Mouse (Mus musculus) MEL (cell line): ENCODE data around the gene Slc19a1. TPM values are rescaled to one million over a fixed set of nuclear protein-coding genes. Genes with fewer than 3 reads are reported as not detected.

Source experiments
- DNase-seq: peaks from one replicate; pipeline ENCODE4 v3.0.0; 2011; ENCODE audit warnings: low read depth, low spot score
- H3K27ac ChIP-seq: 2 replicates; pipeline ENCODE4 v1.5.1; 2012; ENCODE audit warnings: low read depth, mild to moderate bottlenecking, control low read depth, low read length, moderate library complexity; ENCODE audit not compliant: control insufficient read depth
- H3K27me3 ChIP-seq, 2 experiments: fragments of 150-350 bp in 1 of 2; sonication (generic) in 1 of 2; 2 replicates each; pipeline ENCODE4 v1.6.1; 2012; ENCODE audit warnings: low read length in 2 of 2, mild to moderate bottlenecking in 2 of 2, improper control_type of control experiment in 1 of 2, moderate library complexity in 1 of 2; ENCODE audit not compliant: insufficient read depth in 2 of 2, control insufficient read depth in 1 of 2
- H3K36me3 ChIP-seq, 2 experiments: 2 replicates each; pipeline ENCODE4 v1.6.1; 2012 to 2014; ENCODE audit warnings: low read length in 2 of 2, improper control_type of control experiment in 1 of 2, inconsistent platforms in 1 of 2, mild to moderate bottlenecking in 1 of 2; ENCODE audit not compliant: insufficient read depth in 2 of 2, control insufficient read depth in 1 of 2
- H3K4me1 ChIP-seq, 2 experiments: fragments of 150-350 bp in 1 of 2; sonication (generic) in 1 of 2; 2 replicates each; pipeline ENCODE4 v1.6.1; 2012; ENCODE audit warnings: low read length in 2 of 2, improper control_type of control experiment in 1 of 2, mild to moderate bottlenecking in 1 of 2; ENCODE audit not compliant: insufficient read depth in 2 of 2, control insufficient read depth in 1 of 2
- H3K4me3 ChIP-seq, 2 experiments: fragments of 150-350 bp in 1 of 2; sonication (generic) in 1 of 2; 2 replicates each; pipeline ENCODE4 v1.5.1; 2012; ENCODE audit warnings: low read depth in 2 of 2, low read length in 2 of 2, mild to moderate bottlenecking in 2 of 2, moderate library complexity in 2 of 2, control low read depth in 1 of 2, improper control_type of control experiment in 1 of 2; ENCODE audit not compliant: control insufficient read depth in 1 of 2, insufficient read depth in 1 of 2
- H3K79me2 ChIP-seq: 2 replicates; pipeline ENCODE4 v1.6.1; 2012; ENCODE audit warnings: mild to moderate bottlenecking, low read length, moderate library complexity; ENCODE audit not compliant: control insufficient read depth, poor library complexity, insufficient read depth
- H3K9ac ChIP-seq: 2 replicates; pipeline ENCODE4 v1.6.1; 2012; ENCODE audit warnings: low read depth, mild to moderate bottlenecking, control low read depth, low read length, moderate library complexity; ENCODE audit not compliant: control insufficient read depth, poor library complexity, severe bottlenecking
- H3K9me3 ChIP-seq: fragments of 150-350 bp; sonication (generic); replicated peaks from 2 replicates; pipeline ENCODE4 v1.6.1; 2012; ENCODE audit warnings: mild to moderate bottlenecking, low read length, improper control_type of control experiment, moderate library complexity; ENCODE audit not compliant: insufficient read depth
- BHLHE40 ChIP-seq: IDR thresholded peaks from 2 replicates; pipeline ENCODE4 v1.6.1; 2012; ENCODE audit warnings: low read depth, mild to moderate bottlenecking, inconsistent platforms, low read length, improper control_type of control experiment, borderline replicate concordance
- CHD1 ChIP-seq: IDR thresholded peaks from 2 replicates; pipeline ENCODE4 v1.6.1; 2012; ENCODE audit warnings: low read depth, mild to moderate bottlenecking, inconsistent platforms, low read length, improper control_type of control experiment
- CTCF ChIP-seq, 3 experiments: IDR thresholded peaks in 2 of 3; conservative IDR thresholded peaks in 1 of 3; 2 replicates each; pipeline ENCODE4 v1.5.1; 2011 to 2012; ENCODE audit warnings: low read length in 3 of 3, low read depth in 2 of 3, mild to moderate bottlenecking in 2 of 3, improper control_type of control experiment in 1 of 3, inconsistent platforms in 1 of 3, mixed read lengths in 1 of 3, moderate library complexity in 1 of 3; ENCODE audit not compliant: control insufficient read depth in 1 of 3, insufficient read depth in 1 of 3, poor library complexity in 1 of 3, severe bottlenecking in 1 of 3
- E2F4 ChIP-seq: IDR thresholded peaks from 2 replicates; pipeline ENCODE4 v1.6.1; 2011; ENCODE audit warnings: low read depth, low read length, improper control_type of control experiment, borderline replicate concordance
- EP300 ChIP-seq, 2 experiments: IDR thresholded peaks; 2 replicates each; pipeline ENCODE4 v1.6.1; 2011; ENCODE audit warnings: improper control_type of control experiment in 2 of 2, low read length in 2 of 2, low read depth in 1 of 2, mild to moderate bottlenecking in 1 of 2
- ETS1 ChIP-seq: IDR thresholded peaks from 2 replicates; pipeline ENCODE4 v1.6.1; 2012; ENCODE audit warnings: low read depth, mild to moderate bottlenecking, inconsistent platforms, low read length, improper control_type of control experiment, moderate library complexity
- GABPA ChIP-seq: IDR thresholded peaks from 2 replicates; pipeline ENCODE4 v1.6.1; 2012; ENCODE audit warnings: low read depth, mild to moderate bottlenecking, inconsistent platforms, low read length, improper control_type of control experiment, moderate library complexity
- GATA1 ChIP-seq: IDR thresholded peaks from 2 replicates; pipeline ENCODE4 v1.6.1; 2011; ENCODE audit warnings: low read depth, low read length, improper control_type of control experiment
- JUND ChIP-seq: IDR thresholded peaks from 2 replicates; pipeline ENCODE4 v1.6.1; 2011; ENCODE audit warnings: low read depth, mild to moderate bottlenecking, improper control_type of control experiment, low read length
- KAT2A ChIP-seq: conservative IDR thresholded peaks from 2 replicates; pipeline ENCODE4 v1.6.1; 2012; ENCODE audit warnings: low read depth, low read length, improper control_type of control experiment, inconsistent platforms
- MAX ChIP-seq: IDR thresholded peaks from 2 replicates; pipeline ENCODE4 v1.6.1; 2011; ENCODE audit warnings: low read length, improper control_type of control experiment
- MAZ ChIP-seq: IDR thresholded peaks from 2 replicates; pipeline ENCODE4 v1.6.1; 2012; ENCODE audit warnings: low read depth, mild to moderate bottlenecking, inconsistent platforms, low read length, improper control_type of control experiment
- MEF2A ChIP-seq: IDR thresholded peaks from 2 replicates; pipeline ENCODE4 v1.6.1; 2014; ENCODE audit warnings: low read depth, mild to moderate bottlenecking, inconsistent platforms, low read length, improper control_type of control experiment; ENCODE audit not compliant: poor library complexity, insufficient replicate concordance, severe bottlenecking; ENCODE audit errors: extremely low read depth
- MXI1 ChIP-seq: IDR thresholded peaks from 2 replicates; pipeline ENCODE4 v1.6.1; 2011; ENCODE audit warnings: mild to moderate bottlenecking, low read depth, low read length, improper control_type of control experiment
- MYB ChIP-seq: IDR thresholded peaks from 2 replicates; pipeline ENCODE4 v1.6.1; 2011; ENCODE audit warnings: mild to moderate bottlenecking, low read depth, low read length, improper control_type of control experiment
- MYC ChIP-seq: IDR thresholded peaks from 2 replicates; pipeline ENCODE4 v1.6.1; 2011; ENCODE audit warnings: low read depth, mild to moderate bottlenecking, low read length, improper control_type of control experiment, moderate library complexity
- NELFE ChIP-seq: IDR thresholded peaks from 2 replicates; pipeline ENCODE4 v1.6.1; 2011; ENCODE audit warnings: low read depth, low read length, improper control_type of control experiment
- NRF1 ChIP-seq: IDR thresholded peaks from 2 replicates; pipeline ENCODE4 v1.6.1; 2014; ENCODE audit warnings: low read depth, mild to moderate bottlenecking, inconsistent platforms, low read length, improper control_type of control experiment, moderate library complexity; ENCODE audit not compliant: poor library complexity, insufficient read depth, severe bottlenecking
- POLR2A ChIP-seq, 2 experiments: IDR thresholded peaks; 2 replicates each; pipeline ENCODE4 v1.6.1; 2011 to 2012; ENCODE audit warnings: low read length in 2 of 2, mild to moderate bottlenecking in 2 of 2, control low read depth in 1 of 2, improper control_type of control experiment in 1 of 2, low read depth in 1 of 2, moderate library complexity in 1 of 2; ENCODE audit not compliant: control insufficient read depth in 1 of 2, insufficient read depth in 1 of 2, poor library complexity in 1 of 2
- POLR2AphosphoS2 ChIP-seq: IDR thresholded peaks from 2 replicates; pipeline ENCODE4 v1.6.1; 2011; ENCODE audit warnings: low read length, improper control_type of control experiment
- RAD21 ChIP-seq: IDR thresholded peaks from 2 replicates; pipeline ENCODE4 v1.6.1; 2011; ENCODE audit warnings: mild to moderate bottlenecking, low read depth, low read length, improper control_type of control experiment
- RCOR1 ChIP-seq: IDR thresholded peaks from 2 replicates; pipeline ENCODE4 v1.6.1; 2012; ENCODE audit warnings: low read depth, mild to moderate bottlenecking, inconsistent platforms, low read length, improper control_type of control experiment
- SMC3 ChIP-seq: IDR thresholded peaks from 2 replicates; pipeline ENCODE4 v1.6.1; 2011; ENCODE audit warnings: low read depth, low read length, improper control_type of control experiment
- TBP ChIP-seq: IDR thresholded peaks from 2 replicates; pipeline ENCODE4 v1.8.0; 2011; ENCODE audit warnings: low read depth, low read length, improper control_type of control experiment
- TCF12 ChIP-seq: IDR thresholded peaks from 2 replicates; pipeline ENCODE4 v1.6.1; 2014; ENCODE audit warnings: low read depth, mild to moderate bottlenecking, inconsistent platforms, low read length, improper control_type of control experiment, moderate library complexity
- UBTF ChIP-seq: IDR thresholded peaks from 2 replicates; pipeline ENCODE4 v1.6.1; 2012; ENCODE audit warnings: low read depth, mild to moderate bottlenecking, inconsistent platforms, low read length, improper control_type of control experiment, moderate library complexity, borderline replicate concordance; ENCODE audit not compliant: insufficient read depth
- USF2 ChIP-seq, 2 experiments: IDR thresholded peaks; 2 replicates each; pipeline ENCODE4 v1.6.1; 2011 to 2012; ENCODE audit warnings: improper control_type of control experiment in 2 of 2, low read length in 2 of 2, borderline replicate concordance in 1 of 2, inconsistent platforms in 1 of 2, low read depth in 1 of 2, mild to moderate bottlenecking in 1 of 2; ENCODE audit not compliant: insufficient read depth in 1 of 2
- ZC3H11A ChIP-seq: IDR thresholded peaks from 2 replicates; pipeline ENCODE4 v1.6.1; 2012; ENCODE audit warnings: low read depth, mild to moderate bottlenecking, inconsistent platforms, low read length, improper control_type of control experiment
- ZKSCAN1 ChIP-seq: IDR thresholded peaks from 2 replicates; pipeline ENCODE4 v1.6.1; 2012; ENCODE audit warnings: low read depth, mild to moderate bottlenecking, inconsistent platforms, low read length, improper control_type of control experiment, moderate library complexity
- ZNF384 ChIP-seq: IDR thresholded peaks from 2 replicates; pipeline ENCODE4 v1.6.1; 2012; ENCODE audit warnings: low read depth, mild to moderate bottlenecking, inconsistent platforms, low read length, improper control_type of control experiment
- polyA plus RNA-seq, 2 experiments: library from polyadenylated mRNA; stranded (reverse) in 1 of 2; unstranded in 1 of 2; fragments of >175 nt in 1 of 2; fragments of >200 nt in 1 of 2; gene quantifications; 2 replicates each; pipeline versions ENCODE4 v1.2.1 to v1.2.4; 2012; ENCODE audit warnings: low replicate concordance in 2 of 2, low read depth in 1 of 2; ENCODE audit not compliant: insufficient read length in 2 of 2, insufficient read depth in 1 of 2, missing spikeins in 1 of 2
- total RNA-seq: library from RNA; depleted of rRNA; stranded (reverse); fragments of 300-350 nt; gene quantifications from 2 replicates; pipeline ENCODE4 v1.2.3, GENCODE M21; 2012

Slc19a1 gene
- total and polyA plus RNA-seq, 3 experiments: 65.3 to 86.4 TPM; not detected in 1

DNA sequence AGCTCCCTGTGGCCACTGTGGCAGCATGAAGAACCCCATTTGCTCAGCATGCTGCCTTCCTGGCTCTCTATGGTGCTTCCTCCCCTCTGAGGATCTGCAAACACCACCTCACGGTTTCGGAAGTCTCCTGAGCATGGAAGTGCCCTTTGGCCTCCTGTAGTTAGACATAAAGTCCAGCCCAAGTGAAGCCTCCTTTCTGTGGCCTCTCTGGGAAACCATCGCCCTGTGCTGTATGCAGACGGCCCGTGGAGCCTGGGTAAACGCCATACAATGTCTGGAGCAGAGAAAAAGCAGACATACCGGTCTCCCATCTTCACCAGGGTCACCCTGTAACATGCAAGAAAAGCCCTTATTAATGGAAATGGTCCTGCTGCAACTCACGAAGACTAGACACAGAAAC is 46.9 kb downstream of the Slc19a1 start:
- no peak overlapping the region for H3K27ac ChIP-seq

DNA sequence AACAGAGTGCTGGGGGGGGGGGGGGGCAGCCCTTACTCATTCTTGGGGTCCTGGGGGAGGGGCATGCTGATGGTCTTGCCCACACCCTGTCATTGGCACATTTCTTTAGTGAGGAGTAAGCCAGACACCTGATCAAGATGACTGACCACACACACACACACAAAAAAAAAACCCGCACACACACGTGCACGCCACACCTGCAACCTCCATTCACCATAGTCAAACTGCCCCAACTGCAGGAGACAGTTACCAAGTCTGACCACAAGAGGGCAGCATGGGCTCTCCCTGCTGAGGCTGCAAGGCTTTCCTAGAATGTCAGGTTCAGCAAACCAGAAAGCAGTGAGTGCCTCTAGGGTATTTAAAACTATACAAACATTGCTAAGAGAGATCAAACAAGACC is 50.4 kb downstream of the Slc19a1 start:
- Histone ChIP-seq H3K4me1 (no peaks in the 10 kb centered on the region), H3K9ac (no peak overlapping the region), H3K9me3 (no peaks in the 10 kb centered on the region), H3K4me3 (no peak overlapping the region), H3K27ac (no peak overlapping the region), H3K36me3 (no peaks in the 10 kb centered on the region), H3K27me3 (no peaks in the 10 kb centered on the region; a peak in 2 of 4 replicates), H3K79me2 (no peaks in the 10 kb centered on the region)
- peak; percentile 94 to 96 (median 96) for TF ChIP-seq CTCF (IDR thresholded peaks at IDR 0.05 in 2 of 3, conservative IDR thresholded peaks at IDR 0.05 in 1 of 3; ENCODE audit: control insufficient read depth in 1 of 3, insufficient read depth in 1 of 3, low read depth in 2 of 3, low read length in 3 of 3, poor library complexity in 1 of 3, severe bottlenecking in 1 of 3)
- no peak for TF ChIP-seq EP300 (IDR thresholded peaks at IDR 0.05; ENCODE audit: low read depth in 1 of 2, low read length in 2 of 2)
- peak; percentile 87 for TF ChIP-seq SMC3
- TF ChIP-seq KAT2A: no peak
- no peak for TF ChIP-seq TCF12
- no peak for TF ChIP-seq MAZ
- TF ChIP-seq CHD1: no peak
- peak; percentile 70 for TF ChIP-seq ZC3H11A
- TF ChIP-seq UBTF: no peak
- TF ChIP-seq MXI1: no peak
- peak; percentile 72 for TF ChIP-seq BHLHE40
- no peak for TF ChIP-seq JUND
- no peak for TF ChIP-seq POLR2AphosphoS2
- no peak for TF ChIP-seq E2F4
- peak; percentile 54 for TF ChIP-seq MAX
- no peak for TF ChIP-seq USF2 (IDR thresholded peaks at IDR 0.05; ENCODE audit: borderline replicate concordance in 1 of 2, insufficient read depth in 1 of 2, low read depth in 1 of 2, low read length in 2 of 2)
- TF ChIP-seq ZNF384: no peak
- TF ChIP-seq MYC: 0 out of 2 replicates have a peak, but pooled peaks have one; percentile 38
- no peak for TF ChIP-seq MYB
- TF ChIP-seq GABPA: no peak
- no peak for TF ChIP-seq ETS1
- no peak for TF ChIP-seq RCOR1
- no peak for TF ChIP-seq NRF1
- TF ChIP-seq POLR2A (IDR thresholded peaks at IDR 0.05; ENCODE audit: control insufficient read depth in 1 of 2, insufficient read depth in 1 of 2, low read depth in 1 of 2, low read length in 2 of 2, poor library complexity in 1 of 2): no peak
- TF ChIP-seq MEF2A: no peak
- TF ChIP-seq ZKSCAN1: no peak
- TF ChIP-seq RAD21: peak; percentile 84
- no peak for TF ChIP-seq GATA1
- TF ChIP-seq TBP: no peak
- peak; percentile 77 for DNase-seq

More for the DNA sequence above, 46.9 kb downstream of the Slc19a1 start:
- H3K36me3 ChIP-seq: no peaks in the 10 kb centered on the region
- H3K9ac ChIP-seq: no peak overlapping the region
- TF ChIP-seq NELFE: no peak
- TF ChIP-seq TBP: no peak
- no peak for TF ChIP-seq TCF12
- no peak for TF ChIP-seq ZC3H11A
- H3K79me2 ChIP-seq: no peaks in the 10 kb centered on the region
- peaks cover 2 to 7% of the 10 kb centered on the region in 2 experiments for H3K27me3 ChIP-seq
- H3K9me3 ChIP-seq: no peaks in the 10 kb centered on the region
- no peaks in the 10 kb centered on the region for H3K4me1 ChIP-seq
- no peak for DNase-seq
- H3K4me3 ChIP-seq: no peak overlapping the region
